17 mouse cellular contexts compared by ENCODE assay signal in genomic region chr3:9524429-9524828, GRCm38 (mm10).
A peak's percentile ranks its signal among the peaks of the same experiment; 100 is the strongest.
DNase-seq lines count a peak whose midpoint lies in the region; ATAC-seq lines count a peak whose summit lies in the region.
"Had no signal": no experiment of that assay in that cellular context is flagged by ENCODE, and none has a peak within 500 bp of the region (broad histone marks: within the 10 kb centered on the region; RNA-seq: fewer than 3 reads in every experiment).

No protein-coding gene starts in this region.

- DNase-seq in embryo, embryonic 10 days (ENCODE audit: low spot score), result peak; percentile 33
- no peak for DNase-seq in embryo, embryonic 9.5 days (ENCODE audit: extremely low spot score)
- DNase-seq in 3T3-L1 (ENCODE audit: low read depth, low spot score) (peak; percentile 2), R1 (ENCODE audit: low read depth, low spot score) (peak; percentile 81)
- no peak for DNase-seq in kidney, postnatal 10 days
- no peak for DNase-seq in gastrocnemius, adult 18-20 months (ENCODE audit: low spot score)
- DNase-seq: cerebellum, adult 2 months; cerebellum, postnatal 36 days; kidney, adult 11 months; liver, embryonic 13.5 days; lung, postnatal 36 days; right cerebral cortex, postnatal 14 days; thymus, adult 2 months; thymus, postnatal 4 days had no signal

- ATAC-seq in megakaryocyte, adult 5-6 weeks (ENCODE audit: poor library complexity, severe bottlenecking), result peak; percentile 61
- no peak for ATAC-seq in erythroblast, adult 5-6 weeks (replicated peaks; ENCODE audit: low FRiP score, poor library complexity, severe bottlenecking)
- ATAC-seq: CD4-positive, CD25-positive, alpha-beta regulatory T cell, adult 4 months had no signal

Comparison
In these comparisons a context has a peak if more than half of its experiments do, and no peak if none do; other contexts are left out.
1. DNase-seq: peak in embryo, embryonic 10 days (single experiment), 3T3-L1 (single experiment) and R1 (single experiment); none in embryo, embryonic 9.5 days (single experiment), kidney, postnatal 10 days (single experiment) and gastrocnemius, adult 18-20 months (single experiment).